Mouse (Mus musculus) telencephalon, adult 2 months (tissue): ENCODE measurements around the gene Ptpn1.
A peak's percentile ranks its signal among the peaks of the same experiment; 100 is the strongest.

Source experiments
- DNase-seq: peaks from one replicate; pipeline ENCODE4 v3.0.0-alpha.2; 2011; ENCODE audit warnings: low read depth, low spot score

The Ptpn1 gene

GRCm38 (mm10) chr2:168006489-168006888 lies 74.6 kb downstream of the Ptpn1 start:
- no peak for DNase-seq

GRCm38 (mm10) chr2:168008132-168008531 lies 76.3 kb downstream of the Ptpn1 start:
- no peak for DNase-seq

- DNase-seq: no peak
These were observed 78.2 kb downstream of the Ptpn1 start, which contains the start of gene Ripor3 for GRCm38 (mm10) chr2:168009936-168010668. Gene Ripor3 (minus strand): TSS chr2:168010618.

GRCm38 (mm10) chr2:168010893-168011292 lies 79.0 kb downstream of the Ptpn1 start:
- DNase-seq: no peak

- DNase-seq: no peak
These were observed 85.1 kb downstream of the Ptpn1 start for GRCm38 (mm10) chr2:168016951-168017391.

GRCm38 (mm10) chr2:168019201-168019715 lies 87.4 kb downstream of the Ptpn1 start:
- DNase-seq: no peak

GRCm38 (mm10) chr2:168023763-168024402 lies 92.0 kb downstream of the Ptpn1 start:
- DNase-seq: no peak

GRCm38 (mm10) chr2:168025174-168025573 lies 93.3 kb downstream of the Ptpn1 start:
- DNase-seq: peak; percentile 60

GRCm38 (mm10) chr2:168025882-168026281 lies 94.0 kb downstream of the Ptpn1 start:
- no peak for DNase-seq

- no peak for DNase-seq
These were observed 94.6 kb downstream of the Ptpn1 start for GRCm38 (mm10) chr2:168026467-168026866.

GRCm38 (mm10) chr2:168028376-168028775 lies 96.5 kb downstream of the Ptpn1 start:
- no peak for DNase-seq
